ENCODE assay signal across 8 mouse cellular contexts in genomic region chr10:128081807-128082476, GRCm38 (mm10). TPM values are rescaled to one million over a fixed set of nuclear protein-coding genes. Genes with fewer than 3 reads are reported as not detected.
DNase-seq lines count a peak whose midpoint lies in the region; ATAC-seq lines count a peak whose summit lies in the region.

No protein-coding gene starts in this region.

- H3K27me3 ChIP-seq in erythroblast, embryonic 14.5 days (ENCODE audit: control insufficient read depth): no peaks in the 10 kb centered on the region
- H3K27me3 ChIP-seq in heart, embryonic 16.5 days (ENCODE audit: control insufficient read depth, insufficient read depth, low read length): no peaks in the 10 kb centered on the region

- peak overlapping the region; percentile 100 for H3K4me3 ChIP-seq in erythroblast, embryonic 14.5 days (replicated peaks)
- peak overlapping the region; percentile 82 for H3K4me3 ChIP-seq in heart, embryonic 16.5 days (ENCODE audit: low read length)

- intact Hi-C loops in left cerebral cortex, postnatal 10 days (cut with DNase I): no loop called here

- peaks cover 51% of the 10 kb centered on the region for H3K36me3 ChIP-seq in erythroblast, embryonic 14.5 days (ENCODE audit: control insufficient read depth)
- H3K36me3 ChIP-seq in heart, embryonic 16.5 days (ENCODE audit: control insufficient read depth, insufficient read depth): peaks cover 27% of the 10 kb centered on the region

- H3K4me1 ChIP-seq in erythroblast, embryonic 14.5 days (ENCODE audit: control insufficient read depth): peaks cover 41% of the 10 kb centered on the region
- peaks cover 19% of the 10 kb centered on the region for H3K4me1 ChIP-seq in heart, embryonic 16.5 days (ENCODE audit: control insufficient read depth, insufficient read depth, low read length)

- peak overlapping the region; percentile 93 for H3K9ac ChIP-seq in heart, embryonic 16.5 days (ENCODE audit: low read length)

- 41% methylated on average over 6 of the region's 6 CpGs for WGBS in heart, embryonic 16.5 days

- H3K9me3 ChIP-seq in erythroblast, embryonic 14.5 days (ENCODE audit: control insufficient read depth, low read length): no peaks in the 10 kb centered on the region
- H3K9me3 ChIP-seq in heart, embryonic 16.5 days (replicated peaks; ENCODE audit: control insufficient read depth, low read length): no peaks in the 10 kb centered on the region

- peak overlapping the region; percentile 69 for H3K4me2 ChIP-seq in heart, embryonic 16.5 days (ENCODE audit: low read depth, low read length)

- peak overlapping the region; percentile 99 for H3K27ac ChIP-seq in heart, embryonic 16.5 days (ENCODE audit: low read length)

- DNase-seq in adipocyte (ENCODE audit: low spot score): peak; percentile 45
- DNase-seq in c-Kit-positive CD71-positive TER-119-positive erythroid progenitor cells, embryonic 14.5 days (ENCODE audit: low spot score): no peak
- DNase-seq in left cerebral cortex, postnatal 10 days (ENCODE audit: extremely low spot score in 1 of 2, low spot score in 2 of 2): no peak
- no peak for DNase-seq in kidney, postnatal 10 days

- ATAC-seq in erythroblast, adult 5-6 weeks (replicated peaks; ENCODE audit: low FRiP score, poor library complexity, severe bottlenecking): no peak
- ATAC-seq in heart, embryonic 16.5 days (replicated peaks; ENCODE audit: extremely low read depth, insufficient read depth, low FRiP score): no peak
- ATAC-seq in megakaryocyte-erythroid progenitor cell, adult 5-6 weeks (replicated peaks; ENCODE audit: low FRiP score, low TSS enrichment, poor library complexity, severe bottlenecking): 0 out of 2 replicates have a peak, but pooled peaks have one; percentile 7

RNA-seq across cellular contexts. Expression of gene Atp5b, which starts 1.1 kb away (rescaled TPM):
- 152 and 224 TPM in 2 replicates for polyA plus RNA-seq in erythroblast, embryonic 14.5 days (2012)
- 477 and 544 TPM in 2 replicates for total RNA-seq in erythroblast, adult 5-6 weeks (2015; ENCODE audit: low replicate concordance)
- 410 and 537 TPM in 2 replicates for total RNA-seq in erythroblast, adult 5-6 weeks (2017; ENCODE audit: low replicate concordance)
- polyA plus RNA-seq in heart, embryonic 16.5 days (2015; fragmentation: Nextera tagmentation; extraction: Ambion mirVana): 6,748 and 7,106 TPM in 2 replicates
- 2,207 and 2,550 TPM in 2 replicates for total RNA-seq in megakaryocyte-erythroid progenitor cell, adult 5-6 weeks (2014; fragmentation: Nextera tagmentation)
- total RNA-seq in megakaryocyte-erythroid progenitor cell, adult 5-6 weeks (2017): 3,084 and 3,964 TPM in 2 replicates
- 1,000 to 10,000 TPM; 1,572 to 1,686 TPM for total RNA-seq in left cerebral cortex, postnatal 10 days (2021)

RNA-seq across cellular contexts. Expression of gene Baz2a, which starts 9.4 kb away (rescaled TPM):
- 3.2 and 3.6 TPM in 2 replicates for polyA plus RNA-seq in erythroblast, embryonic 14.5 days (2012)
- 80.3 and 86.5 TPM in 2 replicates for total RNA-seq in erythroblast, adult 5-6 weeks (2015; ENCODE audit: low replicate concordance)
- 71.0 and 73.5 TPM in 2 replicates for total RNA-seq in erythroblast, adult 5-6 weeks (2017; ENCODE audit: low replicate concordance)
- 6.6 and 8.5 TPM in 2 replicates for polyA plus RNA-seq in heart, embryonic 16.5 days (2015; fragmentation: Nextera tagmentation; extraction: Ambion mirVana)
- total RNA-seq in megakaryocyte-erythroid progenitor cell, adult 5-6 weeks (2014; fragmentation: Nextera tagmentation): 43.8 and 44.6 TPM in 2 replicates
- 12.4 and 14.3 TPM in 2 replicates for total RNA-seq in megakaryocyte-erythroid progenitor cell, adult 5-6 weeks (2017)
- 10 to 100 TPM; 29.5 to 31.3 TPM for total RNA-seq in left cerebral cortex, postnatal 10 days (2021)

RNA-seq across cellular contexts. Expression of gene Ptges3, which starts 23.2 kb away (rescaled TPM):
- polyA plus RNA-seq in erythroblast, embryonic 14.5 days (2012): 8.6 and 11.8 TPM in 2 replicates
- total RNA-seq in erythroblast, adult 5-6 weeks (2015; ENCODE audit: low replicate concordance): 44.0 and 46.6 TPM in 2 replicates
- 65.1 and 65.8 TPM in 2 replicates for total RNA-seq in erythroblast, adult 5-6 weeks (2017; ENCODE audit: low replicate concordance)
- 263 and 278 TPM in 2 replicates for polyA plus RNA-seq in heart, embryonic 16.5 days (2015; fragmentation: Nextera tagmentation; extraction: Ambion mirVana)
- total RNA-seq in megakaryocyte-erythroid progenitor cell, adult 5-6 weeks (2014; fragmentation: Nextera tagmentation): 210 and 260 TPM in 2 replicates
- 377 and 378 TPM in 2 replicates for total RNA-seq in megakaryocyte-erythroid progenitor cell, adult 5-6 weeks (2017)
- total RNA-seq in left cerebral cortex, postnatal 10 days (2021): 100 to 1,000 TPM; 149 to 156 TPM

RNA-seq across cellular contexts. Expression of gene Naca, which starts 46.6 kb away (rescaled TPM):
- polyA plus RNA-seq in erythroblast, embryonic 14.5 days (2012): 10.5 and 11.0 TPM in 2 replicates
- total RNA-seq in erythroblast, adult 5-6 weeks (2015; ENCODE audit: low replicate concordance): 219 and 262 TPM in 2 replicates
- total RNA-seq in erythroblast, adult 5-6 weeks (2017; ENCODE audit: low replicate concordance): 350 and 361 TPM in 2 replicates
- polyA plus RNA-seq in heart, embryonic 16.5 days (2015; fragmentation: Nextera tagmentation; extraction: Ambion mirVana): 419 and 441 TPM in 2 replicates
- total RNA-seq in megakaryocyte-erythroid progenitor cell, adult 5-6 weeks (2014; fragmentation: Nextera tagmentation): 1,531 and 1,673 TPM in 2 replicates
- 2,722 and 3,167 TPM in 2 replicates for total RNA-seq in megakaryocyte-erythroid progenitor cell, adult 5-6 weeks (2017)
- 100 to 1,000 TPM; 351 to 355 TPM for total RNA-seq in left cerebral cortex, postnatal 10 days (2021)
